Mouse (Mus musculus) heart, postnatal 0 days (tissue): ENCODE data around the gene Gm44511.

Experiments used
- CTCF ChIP-seq: IDR thresholded peaks from 2 replicates; pipeline ENCODE4 v1.5.1; 2016; ENCODE audit warnings: antibody characterized with exemption, control low read depth, low read depth
- EP300 ChIP-seq: IDR thresholded peaks from 2 replicates; pipeline ENCODE4 v1.6.1; 2016; ENCODE audit warnings: antibody characterized with exemption, low read depth

- TF ChIP-seq CTCF: no peak
- TF ChIP-seq EP300: no peak
Observed at GRCm38 (mm10) chr6:128833046-128833445, 6.9 kb upstream of the Gm44511 start.
